Mouse (Mus musculus) embryo, embryonic 10.5 days (tissue): ENCODE measurements around the gene Cxcl14.

Source experiments
- DNase-seq: peaks from one replicate; pipeline ENCODE4 v3.0.0-alpha.2; 2015; ENCODE audit warnings: low spot score

The Cxcl14 gene

DNA sequence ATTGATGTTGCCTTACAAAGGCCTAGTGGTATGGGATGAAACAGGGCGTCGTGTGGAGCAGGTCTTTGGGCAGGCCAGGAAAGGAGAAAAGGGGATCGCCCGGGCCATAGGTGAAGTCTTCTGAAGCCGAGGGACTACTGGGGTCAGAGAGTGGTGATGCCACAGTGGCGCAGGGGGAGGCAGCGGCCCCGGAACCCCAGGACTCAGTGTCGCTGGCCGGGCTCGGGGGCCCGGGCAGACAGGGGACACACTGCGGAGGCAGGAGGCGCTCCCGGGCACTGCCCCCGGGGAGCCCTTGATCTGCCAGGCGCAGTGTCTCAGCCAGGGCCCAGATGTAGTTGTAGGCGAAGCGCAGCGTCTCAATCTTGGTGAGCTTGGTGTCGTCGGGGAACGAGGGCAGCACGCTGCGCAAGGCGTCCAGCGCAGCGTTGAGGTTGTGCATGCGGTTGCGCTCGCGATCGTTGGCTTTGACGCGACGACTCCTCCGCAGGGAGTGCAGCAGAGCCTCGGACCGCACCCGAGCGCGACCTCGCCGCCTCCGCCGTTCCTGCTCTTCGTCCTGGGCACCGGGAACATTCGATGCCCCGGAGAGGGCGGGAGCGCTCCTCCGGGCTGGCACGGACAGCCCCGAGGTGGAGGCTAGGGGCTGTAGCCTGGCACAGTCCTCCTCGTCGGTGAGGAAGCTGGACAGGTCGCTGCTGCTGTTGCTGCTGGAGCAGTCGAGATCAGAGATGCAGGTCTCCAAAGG, 45.0 kb downstream of the Cxcl14 start:
- peak; percentile 53 for DNase-seq

GRCm38 (mm10) chr13:56250551-56251161, 45.7 kb downstream of the Cxcl14 start:
- DNase-seq = peak; percentile 71

GRCm38 (mm10) chr13:56249593-56250341, 46.6 kb downstream of the Cxcl14 start:
- peak; percentile 41 for DNase-seq

DNA sequence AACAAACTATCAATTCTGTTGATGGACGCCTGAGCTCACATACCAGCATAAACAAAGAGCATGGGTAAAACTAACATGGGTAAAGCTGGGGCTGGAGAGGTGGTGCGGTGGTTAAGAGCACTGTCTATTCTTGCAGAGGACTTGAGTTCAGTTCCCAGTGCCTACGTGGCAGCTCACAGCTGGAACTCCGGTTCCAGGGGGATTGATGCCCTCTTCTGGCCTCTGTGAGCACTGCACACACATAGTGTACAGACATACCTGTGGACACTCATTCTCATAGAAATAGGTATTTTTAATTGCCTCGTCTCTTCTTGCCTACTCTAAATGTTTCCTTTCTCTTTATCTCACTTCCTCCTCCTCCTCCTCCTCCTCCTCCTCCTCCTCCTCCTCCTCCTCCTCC, 53.2 kb downstream of the Cxcl14 start:
- DNase-seq = no peak

- DNase-seq = no peak
These were observed 56.2 kb downstream of the Cxcl14 start for GRCm38 (mm10) chr13:56240012-56240770.
